Mouse (Mus musculus): ENCODE results near the gene Urod. TPM values are rescaled to one million over a fixed set of nuclear protein-coding genes. Genes with fewer than 3 reads are reported as not detected.

Gene Urod
- polyA plus RNA-seq, 1 experiment from 2014 or later: 97.8 TPM

DNA sequence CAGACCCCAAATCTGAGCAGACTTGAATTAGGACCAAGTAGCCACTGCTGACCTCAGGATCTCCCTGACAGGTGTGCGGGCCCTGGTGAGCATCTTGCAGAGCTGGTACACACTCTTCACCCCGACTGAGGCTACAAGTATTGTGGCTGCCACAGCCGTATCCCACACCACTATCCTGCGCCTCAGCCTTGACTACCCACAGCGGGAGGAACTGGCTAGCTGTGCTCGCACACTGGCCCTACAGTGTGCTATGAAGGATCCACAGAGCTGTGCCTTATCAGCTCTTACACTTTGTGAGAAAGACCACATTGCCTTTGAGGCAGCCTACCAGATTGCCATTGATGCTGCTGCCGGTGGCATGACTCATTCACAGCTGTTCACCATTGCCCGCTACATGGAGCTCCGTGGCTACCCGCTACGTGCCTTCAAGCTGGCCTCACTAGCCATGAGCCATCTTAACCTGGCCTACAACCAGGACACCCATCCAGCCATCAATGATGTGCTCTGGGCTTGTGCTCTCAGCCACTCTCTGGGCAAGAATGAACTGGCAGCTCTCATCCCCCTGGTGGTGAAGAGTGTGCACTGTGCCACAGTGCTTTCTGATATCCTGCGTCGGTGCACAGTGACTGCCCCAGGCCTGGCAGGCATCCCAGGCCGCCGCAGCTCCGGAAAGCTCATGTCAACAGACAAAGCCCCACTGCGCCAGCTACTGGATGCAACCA, 7.7 kb downstream of the Urod start:
- H3K27ac ChIP-seq (replicated peaks): no peak overlapping the region
- WGBS: 71% methylated on average over 17 of the region's 17 CpGs
- peak; percentile 61 for DNase-seq (ENCODE audit: low spot score)
- H3K27me3 ChIP-seq (ENCODE audit: low read depth, poor library complexity, severe bottlenecking): no peaks in the 10 kb centered on the region
- H3K4me1 ChIP-seq: no peaks in the 10 kb centered on the region
- H3K9me3 ChIP-seq (replicated peaks): no peaks in the 10 kb centered on the region
- H3K36me3 ChIP-seq: peaks cover 77% of the 10 kb centered on the region
- no peak overlapping the region for H3K4me3 ChIP-seq

DNA sequence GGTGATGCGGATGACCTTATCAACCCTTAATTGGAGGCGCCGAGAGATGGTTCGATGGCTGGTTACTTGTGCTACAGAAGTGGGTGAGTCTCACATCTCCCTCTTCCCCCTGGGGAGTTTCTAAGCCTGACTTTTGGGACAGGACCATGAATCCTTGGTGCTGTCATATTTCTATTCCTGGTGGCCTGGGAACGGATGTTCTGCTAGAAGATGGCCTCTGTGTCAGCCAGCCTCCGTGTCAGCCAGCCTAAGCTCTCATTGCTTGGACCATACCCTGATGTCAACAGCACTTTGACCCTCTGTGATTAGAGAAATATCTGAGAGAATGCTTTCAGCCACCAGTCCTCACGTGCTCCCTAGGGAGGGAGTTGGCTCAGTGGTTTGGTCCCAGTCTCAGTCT, 8.5 kb downstream of the Urod start:
- H3K9me3 ChIP-seq (replicated peaks): no peaks in the 10 kb centered on the region
- 95% methylated on average over 7 of the region's 7 CpGs for WGBS
- H3K4me3 ChIP-seq: no peak overlapping the region
- peaks cover 80% of the 10 kb centered on the region for H3K36me3 ChIP-seq
- no peak for DNase-seq (ENCODE audit: low spot score)
- no peaks in the 10 kb centered on the region for H3K27me3 ChIP-seq (ENCODE audit: low read depth, poor library complexity, severe bottlenecking)
- no peaks in the 10 kb centered on the region for H3K4me1 ChIP-seq
- H3K27ac ChIP-seq (replicated peaks): no peak overlapping the region

DNA sequence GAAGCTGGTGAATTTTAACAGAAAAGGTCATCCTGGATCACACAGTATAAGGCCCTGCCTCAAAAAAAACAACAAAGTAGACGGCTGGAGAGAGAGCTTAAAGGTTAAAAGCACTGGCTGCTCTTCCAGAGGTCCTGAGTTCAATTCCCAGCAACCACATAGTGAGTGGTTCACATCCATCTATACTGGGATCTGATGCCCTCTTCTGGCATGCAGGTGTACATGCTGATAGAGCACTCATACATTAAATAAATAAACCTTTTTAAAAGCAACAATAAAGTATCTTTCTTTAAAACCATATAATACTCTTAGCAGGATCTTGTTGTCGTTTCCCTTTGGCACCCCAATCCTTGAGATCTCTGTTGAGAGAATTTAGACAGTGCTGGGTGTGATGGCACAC, 17.7 kb downstream of the Urod start:
- Histone ChIP-seq H3K4me3 (no peak overlapping the region), H3K4me1 (no peaks in the 10 kb centered on the region), H3K36me3 (peaks cover 84% of the 10 kb centered on the region), H3K27ac (replicated peaks) (no peak overlapping the region), H3K27me3 (ENCODE audit: low read depth, poor library complexity, severe bottlenecking) (no peaks in the 10 kb centered on the region), H3K9me3 (replicated peaks) (no peaks in the 10 kb centered on the region)
- no peak for DNase-seq (ENCODE audit: low spot score)
- 82% methylated on average over 2 of the region's 2 CpGs for WGBS

DNA sequence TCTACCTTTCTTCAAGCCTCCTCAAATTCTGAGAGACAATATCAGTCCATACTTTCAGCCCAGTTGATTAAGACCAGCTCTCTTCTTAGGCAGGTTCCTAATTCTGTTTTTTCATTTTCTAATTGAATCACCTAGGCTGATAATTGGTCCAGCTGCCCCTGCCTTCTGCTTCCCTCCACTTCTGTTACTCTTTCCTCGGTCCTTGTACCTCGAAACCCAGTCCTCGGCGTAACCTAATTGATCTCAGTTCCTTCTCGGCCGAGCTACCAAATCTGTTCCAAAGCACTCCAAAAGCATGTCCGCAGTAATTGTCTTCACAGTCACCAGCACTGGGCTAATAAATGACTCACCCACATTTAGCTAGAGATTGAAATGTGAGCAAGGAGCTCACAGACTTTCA, 39.3 kb downstream of the Urod start:
- 94% methylated on average over 7 of the region's 7 CpGs for WGBS
- peaks cover 28% of the 10 kb centered on the region for H3K36me3 ChIP-seq

DNA sequence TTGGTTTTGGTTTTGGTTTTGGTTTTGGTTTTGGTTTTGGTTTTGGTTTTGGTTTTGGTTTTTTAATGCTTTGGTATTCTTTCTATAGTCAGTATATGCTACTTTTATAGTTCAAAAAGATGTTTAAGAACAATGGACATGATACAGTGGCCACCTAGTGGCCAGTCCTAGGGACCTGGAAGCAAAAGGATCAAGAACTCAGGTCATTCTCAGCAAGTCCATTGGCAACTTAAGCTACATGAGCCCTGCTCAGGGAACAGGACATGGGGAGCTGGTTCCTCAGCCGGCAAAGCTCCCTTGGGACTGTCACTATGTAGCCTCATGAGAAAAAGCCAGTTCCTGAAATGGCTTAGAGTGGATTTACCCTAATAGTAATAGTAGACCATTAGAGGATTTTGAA, 42.6 kb downstream of the Urod start:
- no peak overlapping the region for H3K4me3 ChIP-seq
- H3K9me3 ChIP-seq (replicated peaks): no peaks in the 10 kb centered on the region
- peaks cover 16% of the 10 kb centered on the region for H3K36me3 ChIP-seq
- no peak overlapping the region for H3K27ac ChIP-seq (replicated peaks)
- WGBS: 73% methylated on average over 1 of the region's 1 CpGs
- no peaks in the 10 kb centered on the region for H3K27me3 ChIP-seq (ENCODE audit: low read depth, poor library complexity, severe bottlenecking)
- H3K4me1 ChIP-seq: no peaks in the 10 kb centered on the region
- no peak for DNase-seq (ENCODE audit: low spot score)

More for the DNA sequence above, 39.3 kb downstream of the Urod start:
- H3K4me3 ChIP-seq: no peak overlapping the region
- H3K27me3 ChIP-seq (ENCODE audit: low read depth, poor library complexity, severe bottlenecking): no peaks in the 10 kb centered on the region
- H3K4me1 ChIP-seq: no peaks in the 10 kb centered on the region
- H3K9me3 ChIP-seq (replicated peaks): no peaks in the 10 kb centered on the region
- no peak for DNase-seq (ENCODE audit: low spot score)
- no peak overlapping the region for H3K27ac ChIP-seq (replicated peaks)

DNA sequence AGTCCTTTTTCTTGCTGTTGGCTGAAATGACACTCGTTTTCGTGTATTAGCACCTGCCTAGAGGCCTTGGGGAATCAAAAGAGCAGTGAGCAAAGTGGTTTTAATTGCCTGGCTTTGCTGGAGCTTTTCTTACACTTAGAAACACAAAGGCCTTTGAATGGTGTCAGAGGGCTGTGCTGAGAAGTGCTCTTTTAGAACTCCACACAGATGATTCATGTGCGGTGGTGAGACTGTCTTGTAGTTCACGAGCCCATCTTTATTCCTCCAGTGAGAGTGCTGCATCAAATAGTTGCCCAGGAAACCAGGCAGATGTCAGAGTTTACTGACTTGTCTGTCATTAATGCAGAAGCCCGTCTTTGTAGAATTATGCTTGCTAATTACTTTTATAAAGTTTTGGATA, 50.2 kb downstream of the Urod start:
- Histone ChIP-seq H3K27me3 (ENCODE audit: low read depth, poor library complexity, severe bottlenecking) (no peaks in the 10 kb centered on the region), H3K4me1 (peaks cover 32% of the 10 kb centered on the region), H3K27ac (replicated peaks) (peak overlapping the region; percentile 52), H3K36me3 (no peaks in the 10 kb centered on the region), H3K4me3 (no peak overlapping the region), H3K9me3 (replicated peaks) (no peaks in the 10 kb centered on the region)
- DNase-seq (ENCODE audit: low spot score): no peak
- WGBS: 51% methylated on average over 5 of the region's 5 CpGs

DNA sequence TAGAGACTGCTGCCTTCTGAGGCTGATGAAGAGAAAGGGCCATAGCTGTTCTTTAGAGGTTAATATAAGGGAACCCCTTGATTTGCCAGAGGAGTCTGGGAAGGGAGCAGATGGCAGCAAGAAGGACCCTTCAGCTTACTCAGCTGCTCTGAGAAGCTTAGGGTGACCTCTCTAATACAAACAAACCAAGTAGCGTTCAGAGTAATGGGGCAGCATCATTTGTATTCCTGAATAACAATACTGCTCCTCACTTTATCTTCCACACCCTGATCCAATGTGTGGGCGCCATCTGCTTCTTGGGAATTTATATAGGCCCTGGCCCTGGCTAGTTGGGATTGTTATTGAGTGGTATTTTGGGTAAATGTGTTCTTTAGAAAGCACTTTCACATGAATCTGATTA, 51.5 kb downstream of the Urod start:
- Histone ChIP-seq H3K4me3 (no peak overlapping the region), H3K4me1 (peaks cover 36% of the 10 kb centered on the region), H3K27me3 (ENCODE audit: low read depth, poor library complexity, severe bottlenecking) (no peaks in the 10 kb centered on the region), H3K9me3 (replicated peaks) (no peaks in the 10 kb centered on the region), H3K36me3 (no peaks in the 10 kb centered on the region), H3K27ac (replicated peaks) (no peak overlapping the region)
- 54% methylated on average over 2 of the region's 2 CpGs for WGBS
- DNase-seq (ENCODE audit: low spot score): no peak

Other genes with a start within 250 kb of the Urod start
- gene Toe1, start 186.8 kb downstream of the Urod start, polyA plus RNA-seq (2016; fragmentation: Nextera tagmentation; extraction: Ambion mirVana): 38.8 and 40.9 TPM in 2 replicates
- gene Mutyh, start 186.7 kb downstream of the Urod start, polyA plus RNA-seq (2016; fragmentation: Nextera tagmentation; extraction: Ambion mirVana): 27.1 and 27.3 TPM in 2 replicates
- gene Hpdl, start 172.7 kb downstream of the Urod start, polyA plus RNA-seq (2016; fragmentation: Nextera tagmentation; extraction: Ambion mirVana): 1.0 and 1.2 TPM in 2 replicates
- gene Zswim5, start 117.0 kb downstream of the Urod start, polyA plus RNA-seq (2016; fragmentation: Nextera tagmentation; extraction: Ambion mirVana): 5.7 and 7.4 TPM in 2 replicates
- gene Hectd3, start 904 bp upstream of the Urod start, polyA plus RNA-seq (2016; fragmentation: Nextera tagmentation; extraction: Ambion mirVana): 9.7 and 11.9 TPM in 2 replicates
- 48.4 and 56.4 TPM in 2 replicates for gene Eif2b3, start 25.0 kb upstream of the Urod start, polyA plus RNA-seq (2016; fragmentation: Nextera tagmentation; extraction: Ambion mirVana)
- gene Ptch2, start 101.7 kb upstream of the Urod start, polyA plus RNA-seq (2016; fragmentation: Nextera tagmentation; extraction: Ambion mirVana): 12.8 and 15.7 TPM in 2 replicates
- gene Btbd19, start 131.3 kb upstream of the Urod start, polyA plus RNA-seq (2016; fragmentation: Nextera tagmentation; extraction: Ambion mirVana): 4.4 and 5.4 TPM in 2 replicates
- 0.14 TPM in 1 of 2 replicates, not detected in the other for gene Tctex1d4, start 132.4 kb upstream of the Urod start, polyA plus RNA-seq (2016; fragmentation: Nextera tagmentation; extraction: Ambion mirVana)
- gene Plk3, start 139.6 kb upstream of the Urod start, polyA plus RNA-seq (2016; fragmentation: Nextera tagmentation; extraction: Ambion mirVana): 36.8 and 41.3 TPM in 2 replicates
- 691 and 830 TPM in 2 replicates for gene Rps8, start 161.8 kb upstream of the Urod start, polyA plus RNA-seq (2016; fragmentation: Nextera tagmentation; extraction: Ambion mirVana)
- 107 and 113 TPM in 2 replicates for gene Kif2c, start 188.2 kb upstream of the Urod start, polyA plus RNA-seq (2016; fragmentation: Nextera tagmentation; extraction: Ambion mirVana)